Mouse (Mus musculus) olfactory bulb, adult 2 months (tissue): ENCODE results near the gene Prl8a1. TPM values are rescaled to one million over a fixed set of nuclear protein-coding genes. Genes with fewer than 3 reads are reported as not detected.

Experiments used
- H3K27ac ChIP-seq: fragments of 200-500 bp; 2 replicates; pipeline ENCODE4 v1.5.1; 2012; ENCODE audit warnings: low read depth, low read length; ENCODE audit not compliant: insufficient read depth
- H3K4me1 ChIP-seq: fragments of 200-500 bp; 2 replicates; pipeline ENCODE4 v1.6.1; 2012; ENCODE audit warnings: low read length; ENCODE audit not compliant: control insufficient read depth, insufficient read depth
- H3K4me3 ChIP-seq: fragments of 200-500 bp; 2 replicates; pipeline ENCODE4 v1.5.1; 2012; ENCODE audit warnings: mild to moderate bottlenecking, low read depth, low read length, moderate library complexity; ENCODE audit not compliant: insufficient read depth
- CTCF ChIP-seq: fragments of 200-500 bp; IDR thresholded peaks from 2 replicates; pipeline ENCODE4 v1.5.1; 2012; ENCODE audit warnings: low read depth, mild to moderate bottlenecking, low read length, moderate library complexity; ENCODE audit not compliant: insufficient read depth
- POLR2A ChIP-seq: fragments of 200-500 bp; IDR thresholded peaks from 2 replicates; pipeline ENCODE4 v1.6.1; 2012; ENCODE audit warnings: mild to moderate bottlenecking, low read depth, low read length, moderate library complexity; ENCODE audit not compliant: insufficient read depth
- WGBS: fragments of 180-500 bp; shearing (Covaris S2); methylation state at CpG from one replicate; pipeline ENCODE4 v1.1.7; 2018; 5-methylcytosine and 5-hydroxymethylcytosine counted together
- polyA plus RNA-seq: library from polyadenylated mRNA; stranded (reverse); fragments of >200 nt; gene quantifications from 2 replicates; pipeline ENCODE4 v1.2.4, GENCODE M21; 2012; ENCODE audit warnings: low replicate concordance; ENCODE audit not compliant: missing spikeins, insufficient read depth, insufficient read length

The Prl8a1 gene
- not detected in 2 replicates for polyA plus RNA-seq

GRCm38 (mm10) chr13:27582071-27582470 lies at the start of gene Prl8a1:
Prl8a1 (minus strand) TSS chr13:27582171.
- Histone ChIP-seq H3K4me3 (no peak within 1 kb of the TSS), H3K4me1 (no peaks in the 10 kb centered on the region), H3K27ac (no peak within 1 kb of the TSS)
- WGBS, result 89% methylated on average over 2 of the region's 2 CpGs
- TF ChIP-seq POLR2A (no peak), CTCF (no peak)

- H3K27ac ChIP-seq, result no peak within 1 kb of the TSS
- TF ChIP-seq CTCF (no peak), POLR2A (no peak)
- H3K4me3 ChIP-seq, result no peak within 1 kb of the TSS
- H3K4me1 ChIP-seq, result no peaks in the 10 kb centered on the region
- WGBS, result 85% methylated on average over 4 of the region's 4 CpGs
Observed at GRCm38 (mm10) chr13:27610482-27610881, 28.5 kb upstream of the Prl8a1 start, which contains the start of gene Prl7b1. Prl7b1 (minus strand) TSS chr13:27610582.

GRCm38 (mm10) chr13:27564506-27564905 lies 17.5 kb downstream of the Prl8a1 start, which contains the start of gene Prl8a9:
Prl8a9 (minus strand) TSS chr13:27564606.
- no peak within 1 kb of the TSS for H3K4me3 ChIP-seq
- TF ChIP-seq CTCF (no peak), POLR2A (no peak)
- no peaks in the 10 kb centered on the region for H3K4me1 ChIP-seq
- no peak within 1 kb of the TSS for H3K27ac ChIP-seq
- 87% methylated on average over 2 of the region's 2 CpGs for WGBS

GRCm38 (mm10) chr13:27553336-27553735 lies 28.6 kb downstream of the Prl8a1 start:
- no peak overlapping the region for H3K27ac ChIP-seq
- no peaks in the 10 kb centered on the region for H3K4me1 ChIP-seq
- H3K4me3 ChIP-seq, result no peak overlapping the region
- TF ChIP-seq CTCF, result no peak
- no peak for TF ChIP-seq POLR2A

Other genes starting within 250 kb of the Prl8a1 start
- gene Prl8a2, start 236.5 kb downstream of the Prl8a1 start, polyA plus RNA-seq, result not detected in 2 replicates
- gene Prl2b1, start 191.3 kb downstream of the Prl8a1 start, polyA plus RNA-seq, result not detected in 2 replicates
- not detected in 2 replicates for gene Prl8a6, start 143.5 kb downstream of the Prl8a1 start, polyA plus RNA-seq
- not detected in 2 replicates for gene Prl8a8, start 69.0 kb downstream of the Prl8a1 start, polyA plus RNA-seq
- not detected in 2 replicates for gene Prl8a9, start 17.6 kb downstream of the Prl8a1 start, polyA plus RNA-seq
- not detected in 2 replicates for gene Prl7b1, start 28.4 kb upstream of the Prl8a1 start, polyA plus RNA-seq
- gene Prl7a1, start 60.3 kb upstream of the Prl8a1 start, polyA plus RNA-seq, result not detected in 2 replicates
- gene Prl7a2, start 85.9 kb upstream of the Prl8a1 start, polyA plus RNA-seq, result not detected in 2 replicates
- gene Prl7d1, start 134.6 kb upstream of the Prl8a1 start, polyA plus RNA-seq, result not detected in 2 replicates
- gene Prl7c1, start 198.6 kb upstream of the Prl8a1 start, polyA plus RNA-seq, result not detected in 2 replicates
- not detected in 2 replicates for gene Prl2a1, start 219.5 kb upstream of the Prl8a1 start, polyA plus RNA-seq